Mouse (Mus musculus) spleen, postnatal 14 days (tissue): ENCODE results near the gene Gm6502.
"Not testable (repeated sequence)": the region's sequence is repeated elsewhere in the genome, so short reads cannot be mapped to it uniquely, and the experiment has no call there.

Experiments
- DNase-seq, 2 experiments: peaks; one replicate each; pipeline ENCODE4 v3.0.0; 2021 to 2022; ENCODE audit warnings: low spot score in 2 of 2

The Gm6502 gene

GRCm38 (mm10) chr5:94314135-94314534, at the start of gene Gm6502:
TSS of gene Gm6502 (plus strand) at chr5:94314435.
- DNase-seq = not testable (repeated sequence)

DNA sequence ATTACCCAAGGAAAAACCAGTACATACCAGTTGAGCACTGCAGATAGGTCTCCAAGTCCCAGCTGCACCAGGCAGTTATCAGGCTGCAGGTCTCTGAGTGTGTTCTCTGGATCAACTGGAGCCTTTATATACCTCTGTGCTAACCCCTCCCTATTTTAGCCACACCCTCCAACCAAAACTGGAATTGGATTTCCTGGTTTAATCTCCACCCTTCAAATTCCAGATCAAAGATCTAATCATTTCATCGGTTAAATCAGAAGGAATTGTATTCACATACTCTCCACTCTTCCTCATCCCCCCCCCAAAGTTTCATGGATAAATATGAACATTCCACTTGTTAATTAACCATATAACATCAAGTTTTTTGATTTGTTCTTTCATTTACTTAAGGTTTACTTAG, 7.5 kb upstream of the Gm6502 start, which contains the start of gene A430089I19Rik:
A430089I19Rik (minus strand) TSS at position 101 of the 400 bp plus-strand sequence.
- not testable (repeated sequence) for DNase-seq

GRCm38 (mm10) chr5:94339449-94339848, 25.2 kb downstream of the Gm6502 start, which contains the start of gene AA792892:
TSS of gene AA792892 (plus strand) at chr5:94339749.
- DNase-seq = not testable (repeated sequence)
